Mouse (Mus musculus) liver, embryonic 11.5 days (tissue): Measurements from ENCODE around the gene Sh2b3. TPM values are rescaled to one million over a fixed set of nuclear protein-coding genes. Genes with fewer than 3 reads are reported as not detected.

Experiments used
- ATAC-seq: fragments of 200-750 bp; cut with Nextera tagmentation; replicated peaks from 2 replicates; pipeline ENCODE4 v1.8.0; 2017; ENCODE audit warnings: moderate number of reproducible peaks, mild to moderate bottlenecking, moderate TSS enrichment, moderate library complexity; ENCODE audit not compliant: low FRiP score
- DNase-seq: peaks from one replicate; pipeline ENCODE4 v3.0.0-alpha.2; 2017; ENCODE audit warnings: low spot score
- H3K27ac ChIP-seq: fragments of 300-500 bp; sonication (generic); 2 replicates; pipeline ENCODE4 v1.5.1; 2014; ENCODE audit warnings: mild to moderate bottlenecking, low read depth, low read length, control low read depth
- H3K27me3 ChIP-seq: fragments of 300-500 bp; sonication (generic); replicated peaks from 2 replicates; pipeline ENCODE4 v1.6.1; 2014; ENCODE audit warnings: low read length, mixed read lengths; ENCODE audit not compliant: control insufficient read depth, insufficient read depth
- H3K36me3 ChIP-seq: fragments of 300-500 bp; sonication (generic); 2 replicates; pipeline ENCODE4 v1.6.1; 2014; ENCODE audit warnings: mild to moderate bottlenecking, low read length, moderate library complexity, mixed read lengths; ENCODE audit not compliant: control insufficient read depth, insufficient read depth
- H3K4me1 ChIP-seq: fragments of 300-500 bp; sonication (generic); replicated peaks from 2 replicates; pipeline ENCODE4 v1.6.1; 2014; ENCODE audit warnings: low read length, mixed read lengths; ENCODE audit not compliant: control insufficient read depth, insufficient read depth
- H3K4me2 ChIP-seq: fragments of 300-500 bp; sonication (generic); 2 replicates; pipeline ENCODE4 v1.6.1; 2014; ENCODE audit warnings: mild to moderate bottlenecking, control low read depth, moderate library complexity
- H3K4me3 ChIP-seq: fragments of 300-500 bp; sonication (generic); 2 replicates; pipeline ENCODE4 v1.5.1; 2014; ENCODE audit warnings: low read depth, low read length, control low read depth
- H3K9ac ChIP-seq: fragments of 300-500 bp; sonication (generic); 2 replicates; pipeline ENCODE4 v1.6.1; 2014; ENCODE audit warnings: low read depth, low read length, control low read depth
- H3K9me3 ChIP-seq: fragments of 300-500 bp; sonication (generic); 2 replicates; pipeline ENCODE4 v1.6.1; 2016; ENCODE audit warnings: low read length, inconsistent platforms, mixed read lengths; ENCODE audit not compliant: control insufficient read depth
- WGBS: fragments of 180-500 bp; shearing (Covaris S2); extraction: QIAGEN DNeasy Blood & Tissue Kit; methylation state at CpG from one replicate; pipeline ENCODE4 v1.1.7; 2014; 5-methylcytosine and 5-hydroxymethylcytosine counted together
- polyA plus RNA-seq: library from polyadenylated mRNA; unstranded; fragments of >200 nt; fragmentation: Nextera tagmentation; extraction: Ambion mirVana; gene quantifications from 2 replicates; pipeline ENCODE4 v1.2.1, GENCODE M21; 2014

The Sh2b3 gene
- polyA plus RNA-seq, 1 experiment from 2014 or later: 15.7 TPM

DNA sequence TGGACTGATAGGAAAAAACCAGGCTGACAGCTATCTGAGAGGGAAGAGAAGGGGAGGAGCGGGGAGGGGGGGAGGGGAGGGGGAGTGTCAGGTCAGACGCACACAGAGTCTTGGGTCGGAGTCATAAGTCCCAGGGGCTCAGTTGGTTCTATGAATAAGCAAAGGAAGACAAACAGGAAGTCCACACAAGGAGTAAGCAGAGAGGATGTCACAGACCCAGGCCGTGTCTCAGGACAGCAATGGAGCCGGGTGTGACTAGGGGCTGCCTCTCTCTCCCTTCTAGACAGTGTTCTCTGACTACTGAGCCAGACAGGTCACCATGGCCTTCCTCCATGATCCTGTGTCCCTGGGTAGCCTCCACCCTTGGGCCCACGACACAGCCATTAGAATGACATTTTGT lies 33.4 kb upstream of the Sh2b3 start:
- no peak overlapping the region for H3K4me2 ChIP-seq
- no peak overlapping the region for H3K9ac ChIP-seq
- H3K27me3 ChIP-seq: no peaks in the 10 kb centered on the region
- H3K9me3 ChIP-seq: no peaks in the 10 kb centered on the region
- H3K4me1 ChIP-seq: no peaks in the 10 kb centered on the region
- H3K27ac ChIP-seq: no peak overlapping the region
- H3K4me3 ChIP-seq: no peak overlapping the region
- ATAC-seq (no peak), DNase-seq (no peak)
- no peaks in the 10 kb centered on the region; the same call in 1 of the 2 replicates for H3K36me3 ChIP-seq
- 55% methylated on average over 6 of the region's 6 CpGs for WGBS

DNA sequence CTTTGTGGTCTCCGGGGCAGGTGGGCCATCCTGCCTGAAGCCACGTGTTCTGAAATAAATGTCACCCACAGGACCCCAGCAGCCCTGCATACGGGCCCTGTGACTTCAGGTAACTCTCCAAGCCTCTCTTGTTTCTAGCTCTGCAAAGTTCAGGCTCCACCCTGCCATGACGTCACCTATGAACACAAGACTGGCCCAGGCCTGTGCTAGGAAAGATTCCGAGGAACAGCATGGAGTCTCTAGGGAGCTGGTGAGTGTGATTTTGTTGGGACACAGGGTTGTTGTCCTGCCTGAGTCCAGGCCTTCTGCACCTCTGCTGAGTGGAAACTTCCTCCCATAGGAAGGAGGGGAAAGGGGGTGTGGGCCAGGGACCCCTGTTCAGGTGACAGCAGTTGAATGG lies 30.5 kb upstream of the Sh2b3 start:
- H3K27ac ChIP-seq: no peak overlapping the region
- ATAC-seq (no peak), DNase-seq (no peak)
- H3K9ac ChIP-seq: no peak overlapping the region
- no peaks in the 10 kb centered on the region; the same call in 1 of the 2 replicates for H3K36me3 ChIP-seq
- no peak overlapping the region for H3K4me2 ChIP-seq
- no peak overlapping the region for H3K4me3 ChIP-seq
- no peaks in the 10 kb centered on the region; the same call in 1 of the 2 replicates for H3K4me1 ChIP-seq
- 74% methylated on average over 5 of the region's 5 CpGs for WGBS
- no peaks in the 10 kb centered on the region for H3K9me3 ChIP-seq
- no peaks in the 10 kb centered on the region for H3K27me3 ChIP-seq

DNA sequence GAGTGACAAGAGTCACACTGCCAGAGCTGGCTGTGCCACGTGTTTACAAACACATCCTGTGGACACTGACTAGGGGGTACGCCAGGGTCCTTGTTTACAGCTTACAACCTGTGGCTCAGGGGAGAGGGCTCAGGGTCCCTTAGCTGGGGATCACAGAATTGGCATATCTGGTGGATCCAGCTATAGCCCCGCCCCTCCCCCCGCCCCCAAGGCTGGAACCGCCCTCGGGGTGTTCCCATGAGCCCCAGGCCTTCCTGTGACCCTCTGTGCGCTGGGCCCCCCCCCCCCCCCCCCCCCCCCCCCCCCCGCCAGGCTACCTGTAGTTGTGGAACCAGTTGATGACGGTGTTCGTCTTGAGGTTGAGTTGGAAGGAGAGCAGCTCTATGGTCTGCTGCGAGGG lies 26.9 kb upstream of the Sh2b3 start:
- DNase-seq (no peak), ATAC-seq (0 out of 2 replicates have a peak, but pooled peaks have one; percentile 18)
- no peak overlapping the region for H3K4me3 ChIP-seq
- H3K27me3 ChIP-seq: no peaks in the 10 kb centered on the region
- H3K4me2 ChIP-seq: peak overlapping the region; percentile 56
- peaks cover 3% of the 10 kb centered on the region; the same call in 1 of the 2 replicates for H3K36me3 ChIP-seq
- H3K27ac ChIP-seq: no peak overlapping the region
- no peaks in the 10 kb centered on the region for H3K9me3 ChIP-seq
- no peaks in the 10 kb centered on the region; the same call in 1 of the 2 replicates for H3K4me1 ChIP-seq
- H3K9ac ChIP-seq: no peak overlapping the region
- WGBS: 17% methylated on average over 9 of the region's 11 CpGs

DNA sequence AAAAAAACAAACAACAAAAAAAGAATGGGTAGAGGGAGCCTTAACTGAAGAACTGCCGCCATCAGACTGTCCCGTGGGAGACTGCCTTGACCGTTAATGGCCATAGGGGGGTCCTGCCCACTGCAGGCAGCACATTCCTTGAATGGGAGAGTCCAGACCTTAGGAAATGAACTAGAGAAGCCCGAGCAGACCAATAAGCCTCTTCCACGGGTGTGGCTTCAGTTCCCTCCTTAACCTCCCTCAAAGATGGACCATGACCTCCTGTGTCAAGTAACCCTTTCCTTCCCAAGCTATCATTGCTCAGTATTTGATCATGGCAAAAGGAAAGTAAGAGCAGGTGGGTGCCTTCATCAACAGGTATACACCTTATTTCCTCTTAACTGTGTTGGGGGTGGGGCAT lies 24.5 kb upstream of the Sh2b3 start:
- Histone ChIP-seq H3K4me2 (no peak overlapping the region), H3K36me3 (peaks cover 3% of the 10 kb centered on the region; the same call in 1 of the 2 replicates), H3K27me3 (no peaks in the 10 kb centered on the region), H3K27ac (no peak overlapping the region), H3K9me3 (no peaks in the 10 kb centered on the region), H3K4me1 (no peaks in the 10 kb centered on the region; the same call in 1 of the 2 replicates), H3K4me3 (no peak overlapping the region), H3K9ac (no peak overlapping the region)
- DNase-seq: no peak
- ATAC-seq: no peak
- 56% methylated on average over 5 of the region's 5 CpGs for WGBS

DNA sequence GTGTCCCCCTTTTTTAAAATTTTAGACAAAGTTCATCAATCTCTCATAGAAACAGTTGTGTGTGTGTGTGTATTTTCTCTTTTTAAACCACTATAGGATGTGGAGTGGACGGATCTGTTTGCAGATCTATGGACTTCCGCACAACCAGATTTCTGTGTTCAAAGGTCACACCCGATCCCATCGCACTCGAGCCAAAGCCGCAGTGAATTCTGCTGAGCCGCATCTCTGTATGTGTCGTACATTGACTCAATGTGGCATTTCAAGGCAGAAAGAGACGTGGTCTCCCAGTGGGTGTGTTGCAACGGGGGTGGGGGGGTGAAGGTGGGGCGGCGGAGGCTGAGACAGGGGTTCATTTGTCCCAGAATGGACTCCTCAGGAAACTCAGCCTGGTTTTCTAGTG lies 21.0 kb upstream of the Sh2b3 start:
- Histone ChIP-seq H3K27me3 (no peaks in the 10 kb centered on the region), H3K36me3 (peaks cover 5% of the 10 kb centered on the region; the same call in 1 of the 2 replicates), H3K4me2 (no peak overlapping the region), H3K27ac (no peak overlapping the region), H3K9ac (no peak overlapping the region), H3K4me3 (no peak overlapping the region), H3K4me1 (no peaks in the 10 kb centered on the region), H3K9me3 (no peaks in the 10 kb centered on the region)
- DNase-seq (no peak), ATAC-seq (no peak)
- WGBS: 77% methylated on average over 12 of the region's 12 CpGs

DNA sequence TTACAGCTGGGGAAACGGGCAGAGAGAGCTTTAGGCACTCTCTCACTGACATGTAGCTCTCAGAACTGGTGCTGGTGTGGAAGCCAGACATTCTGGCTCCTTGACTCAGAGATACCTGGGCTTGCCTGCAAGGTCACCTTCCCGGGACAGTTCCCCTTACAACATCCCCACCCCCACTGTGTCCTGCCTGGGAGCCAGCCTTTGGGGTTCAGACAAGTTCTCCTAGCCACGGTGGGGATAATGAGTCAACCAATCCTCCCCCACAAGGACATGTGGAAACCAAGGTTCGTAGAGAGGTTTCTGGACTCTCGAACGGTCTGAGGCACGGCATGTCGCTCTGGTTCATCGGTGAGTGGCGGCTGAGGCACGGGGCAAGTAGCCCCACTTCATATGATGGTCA lies 19.3 kb upstream of the Sh2b3 start:
- Histone ChIP-seq H3K36me3 (peaks cover 14% of the 10 kb centered on the region), H3K27me3 (no peaks in the 10 kb centered on the region), H3K4me1 (no peaks in the 10 kb centered on the region), H3K4me2 (no peak overlapping the region), H3K9me3 (no peaks in the 10 kb centered on the region), H3K9ac (no peak overlapping the region), H3K4me3 (no peak overlapping the region), H3K27ac (no peak overlapping the region)
- ATAC-seq (no peak), DNase-seq (no peak)
- WGBS: 76% methylated on average over 11 of the region's 11 CpGs

DNA sequence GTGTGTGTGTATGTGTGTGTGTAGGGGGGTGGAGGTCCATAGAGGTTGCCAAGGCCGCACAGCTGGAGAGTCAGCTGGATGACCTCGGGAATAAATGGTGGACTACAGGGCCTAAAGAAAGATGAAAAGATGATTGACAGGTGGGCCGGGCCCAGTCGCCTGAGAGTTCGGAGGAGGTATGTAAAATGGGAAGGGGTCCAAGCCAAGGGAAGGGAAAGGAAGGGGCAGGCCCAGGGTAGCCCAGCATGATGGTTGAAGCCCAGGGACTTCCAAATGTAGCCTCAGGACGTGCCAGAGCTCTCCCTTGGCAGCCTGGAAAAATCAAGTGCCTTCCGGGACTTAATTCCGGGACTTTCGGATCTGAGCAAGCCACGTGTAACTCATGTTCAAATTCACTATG lies 17.3 kb upstream of the Sh2b3 start:
- Histone ChIP-seq H3K9ac (no peak overlapping the region), H3K27me3 (no peaks in the 10 kb centered on the region), H3K4me2 (no peak overlapping the region), H3K4me1 (peaks cover 9% of the 10 kb centered on the region), H3K9me3 (no peaks in the 10 kb centered on the region), H3K27ac (no peak overlapping the region), H3K36me3 (peaks cover 12% of the 10 kb centered on the region), H3K4me3 (no peak overlapping the region)
- ATAC-seq (no peak), DNase-seq (no peak)
- WGBS: 87% methylated on average over 10 of the region's 10 CpGs

DNA sequence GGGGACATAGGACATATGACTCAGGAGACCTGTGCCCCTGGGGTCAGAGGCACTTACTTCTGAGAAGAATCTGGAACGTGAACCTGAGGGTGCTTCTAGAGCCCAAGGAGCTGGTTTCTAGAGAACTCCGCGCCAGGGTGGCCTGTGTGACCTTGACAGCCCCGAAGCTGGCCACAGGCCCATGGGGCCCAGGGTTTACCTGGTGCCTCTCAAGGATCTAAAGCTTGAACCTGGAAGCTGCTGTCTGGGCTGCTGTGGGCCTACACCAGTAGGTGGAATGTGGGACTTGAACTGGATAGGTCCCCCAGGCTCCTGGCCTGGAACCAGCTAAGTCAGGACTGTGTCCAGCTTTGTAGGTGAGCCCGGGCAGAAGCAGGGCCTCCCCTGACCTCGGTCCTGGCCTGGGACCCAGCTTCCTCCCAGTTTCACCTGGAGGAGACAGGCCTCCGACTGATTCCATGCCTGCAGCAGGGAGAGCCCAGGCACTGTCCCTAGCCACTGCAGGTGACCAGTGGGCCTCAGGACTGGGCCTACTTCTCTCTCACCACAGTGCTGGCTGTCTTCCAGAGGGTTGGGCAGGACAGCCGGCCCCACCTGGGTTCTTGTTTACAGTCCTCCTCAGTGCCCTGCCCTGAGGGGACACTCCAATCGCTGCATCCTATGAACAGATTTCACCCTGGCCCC lies 16.1 kb upstream of the Sh2b3 start:
- WGBS: 87% methylated on average over 9 of the region's 9 CpGs
- no peak overlapping the region for H3K4me3 ChIP-seq
- no peak overlapping the region for H3K4me2 ChIP-seq
- no peak overlapping the region for H3K27ac ChIP-seq
- no peak overlapping the region for H3K9ac ChIP-seq
- H3K9me3 ChIP-seq: no peaks in the 10 kb centered on the region
- H3K36me3 ChIP-seq: peaks cover 12% of the 10 kb centered on the region
- peaks cover 13% of the 10 kb centered on the region for H3K4me1 ChIP-seq
- no peaks in the 10 kb centered on the region for H3K27me3 ChIP-seq
- no peak for DNase-seq
- no peak for ATAC-seq
